Mouse (Mus musculus) myocyte (in vitro differentiated cells): ENCODE data around the gene Polr3gl.
A peak's percentile ranks its signal among the peaks of the same experiment; 100 is the strongest.

Experiments used
- MAX ChIP-seq: IDR thresholded peaks from one replicate; pipeline ENCODE4 v1.6.1; 2011; ENCODE audit warnings: low read depth, mild to moderate bottlenecking, control low read depth
- POLR2A ChIP-seq: IDR thresholded peaks from one replicate; pipeline ENCODE4 v1.6.1; 2011; ENCODE audit warnings: low read depth, mild to moderate bottlenecking, control low read depth, moderate library complexity; ENCODE audit not compliant: insufficient read length

DNA sequence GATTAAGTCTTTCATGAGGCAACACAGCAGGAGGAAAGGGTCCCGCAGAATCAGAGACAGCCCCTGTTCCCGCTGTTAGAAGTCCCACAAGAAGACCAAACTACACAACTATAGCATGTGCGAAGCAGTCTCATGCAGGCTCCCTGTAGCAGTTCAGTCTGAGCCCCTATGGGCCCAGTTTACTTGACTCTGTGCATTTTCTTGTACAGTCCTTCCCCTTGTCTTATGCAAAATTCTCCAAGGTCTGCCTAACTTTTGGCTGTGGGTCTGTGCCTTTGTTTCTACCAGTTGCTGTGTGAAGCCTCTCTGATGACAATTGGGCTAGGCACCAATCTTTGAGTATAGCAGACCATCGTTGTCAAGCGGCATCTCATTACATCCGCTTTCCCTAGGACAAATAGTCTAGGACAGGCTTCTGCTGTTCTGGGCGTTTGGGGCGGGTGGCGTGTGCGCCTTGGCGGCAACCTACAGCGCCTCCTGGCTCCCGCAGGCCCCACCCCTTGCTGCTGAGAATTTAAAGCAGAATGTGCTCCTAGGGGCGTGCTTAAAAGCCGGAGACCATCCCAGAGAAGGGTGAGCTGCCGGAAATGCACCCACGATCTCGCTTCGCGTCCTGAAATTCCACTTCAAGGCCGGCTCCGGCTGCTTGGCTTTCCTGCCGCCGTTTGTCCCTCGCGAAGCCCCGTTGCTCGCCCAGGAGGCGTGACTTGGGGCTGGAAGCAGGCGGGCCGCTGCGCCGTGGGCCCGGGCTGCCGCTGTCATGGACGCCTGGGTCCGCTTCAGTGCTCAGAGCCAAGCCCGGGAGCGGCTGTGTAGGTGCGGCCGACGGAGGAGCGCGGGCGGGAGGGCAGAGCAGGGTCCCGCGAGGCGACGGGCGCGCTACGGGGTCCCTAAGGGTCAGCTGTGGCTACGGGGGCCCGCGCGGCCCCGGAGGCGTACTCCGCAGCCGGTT is 41.2 kb upstream of the Polr3gl start, which contains the start of the genes Pex11b and Gm42957:
- TF ChIP-seq POLR2A: peak; percentile 73
- TF ChIP-seq MAX: no peak
